Mouse (Mus musculus) NIH3T3 (cell line): ENCODE measurements around the gene Srd5a3.

ENCODE experiments used
- DNase-seq: peaks from one replicate; pipeline ENCODE4 v3.0.0-alpha.2; 2012; ENCODE audit warnings: low read depth

Srd5a3 gene

GRCm38 (mm10) chr5:76153430-76153829 is 13.4 kb downstream of the Srd5a3 start:
- DNase-seq, result no peak

DNA sequence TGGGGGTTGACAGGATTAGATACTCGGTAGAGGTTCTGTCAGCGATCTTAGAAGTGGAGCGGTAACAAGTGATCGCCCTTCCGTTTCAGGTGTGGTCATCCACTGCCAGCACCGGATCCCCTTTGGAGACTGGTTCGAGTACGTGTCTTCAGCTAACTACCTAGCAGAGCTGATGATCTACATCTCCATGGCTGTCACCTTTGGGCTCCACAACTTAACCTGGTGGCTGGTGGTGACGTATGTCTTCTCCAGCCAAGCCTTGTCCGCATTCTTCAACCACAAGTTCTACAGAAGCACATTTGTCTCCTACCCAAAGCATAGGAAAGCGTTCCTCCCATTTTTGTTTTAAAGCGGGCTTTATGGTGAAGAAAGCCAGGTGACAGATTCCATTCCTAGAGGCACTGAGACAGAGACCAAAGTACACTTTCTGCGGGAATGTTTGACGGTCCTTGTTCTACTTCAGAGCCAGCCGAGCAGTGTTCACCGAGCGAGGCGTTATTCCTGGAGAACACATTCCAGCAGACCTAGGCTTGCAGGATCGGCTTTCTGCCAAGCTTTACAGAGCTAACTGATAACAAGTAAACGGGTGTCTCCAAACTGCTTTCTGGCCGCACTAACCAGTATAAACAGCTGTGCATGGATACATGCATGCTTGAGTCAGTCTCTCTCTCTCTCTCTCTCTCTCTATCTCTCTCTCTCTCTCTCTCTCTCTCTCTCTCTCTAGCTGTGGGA is 14.5 kb downstream of the Srd5a3 start:
- no peak for DNase-seq

- no peak for DNase-seq
These were observed 19.5 kb downstream of the Srd5a3 start for GRCm38 (mm10) chr5:76159555-76159954.

DNA sequence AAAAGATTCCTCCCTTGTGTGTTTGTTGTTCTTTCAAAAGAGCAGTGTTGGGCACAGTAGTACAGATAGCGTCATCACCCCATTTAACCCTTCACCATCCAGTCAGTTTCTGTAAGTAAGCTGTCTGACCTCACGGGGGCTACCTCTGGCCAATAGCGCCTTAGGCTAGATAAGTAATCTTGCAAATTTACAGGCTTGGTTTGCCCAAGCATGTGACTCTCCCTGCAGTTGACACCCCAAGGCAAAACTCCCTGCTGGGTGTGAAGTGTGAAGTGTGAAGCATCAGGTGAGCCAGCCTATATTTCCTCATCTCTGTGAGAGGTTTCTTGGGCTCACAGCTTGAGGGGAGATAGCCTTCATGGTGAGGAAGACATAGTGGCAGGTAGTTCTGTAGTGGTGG is 20.0 kb downstream of the Srd5a3 start:
- no peak for DNase-seq

DNA sequence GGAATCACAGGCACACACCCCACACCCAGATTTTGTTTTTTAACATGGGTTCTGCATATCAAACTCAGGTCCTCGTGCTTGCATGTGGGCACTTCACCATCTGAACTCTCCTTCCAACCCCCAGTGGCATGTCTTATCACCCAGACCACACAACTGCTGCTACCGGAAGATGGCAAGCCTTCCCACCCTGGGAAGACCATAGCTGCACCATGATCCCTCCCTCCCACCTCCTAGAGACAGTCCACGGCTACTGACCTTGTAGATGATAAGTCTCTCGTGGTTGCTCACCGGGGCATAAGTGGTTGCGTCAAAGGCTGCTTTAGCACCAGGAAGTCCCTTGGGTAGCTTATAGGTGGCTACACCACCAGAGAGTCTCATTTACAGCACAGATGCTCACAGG is 21.4 kb downstream of the Srd5a3 start:
- no peak for DNase-seq

DNA sequence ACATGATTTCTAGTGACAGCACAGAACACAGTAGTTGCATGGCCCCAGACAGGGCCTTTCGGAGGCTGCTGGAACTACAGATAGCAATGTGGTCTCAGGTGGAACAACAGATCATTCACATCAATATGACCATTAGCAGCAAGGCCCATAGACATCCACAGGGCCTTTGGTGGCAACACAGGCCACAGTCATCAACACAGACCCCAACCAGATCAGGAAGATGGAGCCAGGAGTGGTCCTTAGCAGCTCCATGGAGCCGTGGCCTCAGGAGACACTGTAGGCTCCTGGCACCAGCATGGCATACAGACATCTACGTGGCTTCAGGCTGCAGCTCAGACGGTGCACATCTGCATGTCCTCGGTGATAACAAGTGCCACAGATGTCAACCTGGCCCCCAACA is 22.9 kb downstream of the Srd5a3 start:
- no peak for DNase-seq

DNA sequence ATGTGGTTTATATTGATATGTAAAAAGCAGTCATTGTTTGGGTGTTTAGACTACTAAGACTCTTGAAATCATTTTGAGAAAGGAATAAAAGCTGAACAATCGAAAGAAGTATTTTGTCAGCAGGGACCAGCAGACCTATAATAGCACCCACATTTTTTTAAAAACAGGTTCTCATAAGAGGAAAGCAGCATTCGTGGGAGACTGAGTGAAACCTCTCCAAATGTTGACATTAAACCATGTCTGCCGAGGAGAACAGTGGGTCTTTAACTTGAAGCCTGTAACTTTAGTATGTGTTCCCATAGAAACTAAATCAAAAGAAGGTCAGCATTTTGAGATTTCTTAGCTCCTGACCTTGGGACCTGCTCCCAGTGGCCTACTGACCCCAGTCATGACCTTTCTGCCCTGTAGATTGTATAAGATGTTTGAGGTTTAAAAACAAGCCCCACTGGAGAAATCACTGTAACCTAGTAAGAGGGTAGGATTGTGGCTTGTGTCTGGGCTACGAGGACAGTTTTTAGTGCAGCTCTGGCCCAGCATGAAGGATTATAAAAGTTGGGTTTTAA is 23.8 kb downstream of the Srd5a3 start:
- DNase-seq, result no peak

GRCm38 (mm10) chr5:76164827-76165226 is 24.8 kb downstream of the Srd5a3 start:
- no peak for DNase-seq

DNA sequence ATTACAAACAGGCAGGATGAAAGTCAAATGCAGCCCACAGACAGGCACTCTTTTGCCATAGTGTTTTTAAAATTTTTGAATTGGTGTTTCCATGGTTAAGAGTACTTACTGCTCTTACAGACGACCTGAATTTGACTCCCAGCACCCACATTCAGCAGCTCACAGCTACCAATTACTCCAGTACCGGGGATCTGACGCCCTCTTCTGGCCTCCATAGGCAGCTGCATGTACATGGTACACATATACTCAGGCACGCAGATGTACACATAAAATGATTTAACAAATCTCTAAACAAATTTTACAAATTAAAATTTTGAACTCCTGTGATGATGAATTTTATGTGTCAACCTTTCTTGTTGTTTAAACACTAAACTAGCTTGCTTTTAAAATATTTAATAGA is 30.5 kb downstream of the Srd5a3 start:
- no peak for DNase-seq

GRCm38 (mm10) chr5:76171039-76171438 is 31.0 kb downstream of the Srd5a3 start:
- no peak for DNase-seq

DNA sequence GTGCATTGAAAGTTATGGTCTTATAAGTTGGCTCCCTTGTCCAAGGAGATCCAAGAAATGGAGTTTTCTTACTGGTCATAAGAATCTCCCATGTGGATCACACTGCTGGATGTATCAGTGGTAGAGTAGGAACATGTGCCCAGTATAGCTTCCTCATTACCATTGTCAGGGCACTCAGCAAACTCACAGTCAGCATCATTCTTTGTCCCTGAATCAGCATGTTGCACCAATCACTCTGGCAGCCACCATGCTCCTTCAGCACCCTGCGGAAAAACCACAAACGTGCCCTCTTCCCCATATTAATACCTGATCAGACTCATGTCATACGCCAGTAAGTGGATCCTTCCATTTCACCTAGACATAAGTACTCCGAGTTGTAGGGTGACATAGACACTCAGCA is 35.0 kb downstream of the Srd5a3 start:
- peak; percentile 19 for DNase-seq

DNA sequence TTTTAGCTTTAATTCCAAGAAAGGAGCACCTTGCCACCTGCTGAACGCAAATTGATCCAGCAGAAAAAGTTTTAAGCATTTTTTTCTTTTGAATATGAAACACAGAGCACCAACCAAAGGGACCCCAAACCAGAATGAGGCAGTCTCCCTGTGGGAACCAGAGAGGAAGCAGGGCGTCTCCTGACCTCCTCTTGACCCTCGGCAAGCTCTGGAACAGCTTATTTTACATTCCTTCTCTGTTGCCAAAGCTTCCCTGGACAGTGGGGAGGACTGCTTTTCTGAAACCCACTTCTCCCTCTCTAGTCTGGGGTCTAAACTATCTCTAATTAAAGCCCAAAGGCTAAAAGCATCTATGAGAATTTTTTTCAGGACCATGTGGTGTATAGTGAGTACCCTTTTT is 36.3 kb downstream of the Srd5a3 start:
- DNase-seq, result no peak

- DNase-seq, result no peak
These were observed 36.8 kb downstream of the Srd5a3 start for GRCm38 (mm10) chr5:76176841-76177240.

DNA sequence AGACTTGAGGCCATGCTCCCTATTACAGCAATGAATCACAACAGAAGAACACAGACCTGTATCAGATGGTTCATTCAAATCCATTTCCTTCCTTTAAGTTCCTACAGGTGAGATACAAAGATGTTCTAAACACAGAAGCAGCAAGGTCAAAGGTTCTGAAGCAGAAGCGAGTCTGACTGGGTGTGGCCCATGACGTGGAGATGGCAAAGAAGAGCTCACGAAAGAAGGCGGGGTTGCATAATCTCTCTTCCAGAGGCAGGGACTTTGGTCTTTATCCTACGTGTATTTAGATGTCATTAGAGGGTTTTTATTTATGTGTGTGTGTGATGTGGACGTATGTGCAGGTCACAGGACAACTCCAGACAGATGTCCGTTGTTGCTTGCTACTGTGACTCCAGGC is 37.6 kb downstream of the Srd5a3 start:
- no peak for DNase-seq

GRCm38 (mm10) chr5:76179171-76179570 is 39.1 kb downstream of the Srd5a3 start:
- DNase-seq, result no peak

- no peak for DNase-seq
These were observed 39.7 kb downstream of the Srd5a3 start for GRCm38 (mm10) chr5:76179791-76180190.

GRCm38 (mm10) chr5:76182326-76182725 is 42.3 kb downstream of the Srd5a3 start:
- DNase-seq, result peak; percentile 30

DNA sequence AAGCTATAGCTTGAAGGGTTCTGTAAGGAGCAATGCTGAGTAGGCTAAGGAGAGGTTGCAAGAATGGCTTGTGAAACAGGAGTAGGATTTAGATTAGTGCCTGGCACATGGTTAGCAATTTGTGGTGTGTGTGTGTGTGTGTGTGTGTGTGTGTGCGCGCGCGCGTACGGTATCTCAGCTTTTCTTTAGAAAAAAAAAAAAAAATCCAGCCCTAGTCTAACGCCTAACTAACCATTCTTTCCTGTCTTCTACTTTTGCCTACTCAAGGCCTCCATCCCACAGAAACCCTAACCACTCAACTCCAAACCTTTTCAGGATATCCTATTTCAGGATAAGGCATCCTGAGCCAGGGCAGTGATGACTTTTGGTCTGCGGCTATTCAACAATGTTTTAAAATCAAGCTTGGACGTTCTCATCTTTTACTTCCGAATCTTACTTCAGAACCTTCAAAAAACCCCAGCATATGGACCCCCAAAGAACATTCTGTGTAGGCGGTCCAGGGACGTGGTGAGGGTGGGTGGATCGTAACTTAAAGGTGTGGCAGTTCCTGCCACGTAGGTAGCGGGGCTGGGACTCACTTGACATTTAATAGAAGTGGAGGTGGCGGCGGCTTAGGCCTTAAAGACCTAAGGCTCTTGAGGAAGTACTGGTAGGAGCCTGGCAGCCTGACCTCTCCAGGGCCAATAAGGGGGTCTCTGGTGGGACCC is 43.1 kb downstream of the Srd5a3 start:
- DNase-seq, result no peak

- peak; percentile 95 for DNase-seq
These were observed 43.7 kb downstream of the Srd5a3 start, which contains the start of gene Tmem165 for GRCm38 (mm10) chr5:76183750-76184261. Tmem165 (plus strand) TSS chr5:76183880.

- peak; percentile 80 for DNase-seq
These were observed 44.4 kb downstream of the Srd5a3 start for GRCm38 (mm10) chr5:76184286-76185080.

- no peak for DNase-seq
These were observed 47.8 kb downstream of the Srd5a3 start for GRCm38 (mm10) chr5:76187885-76188284.

DNA sequence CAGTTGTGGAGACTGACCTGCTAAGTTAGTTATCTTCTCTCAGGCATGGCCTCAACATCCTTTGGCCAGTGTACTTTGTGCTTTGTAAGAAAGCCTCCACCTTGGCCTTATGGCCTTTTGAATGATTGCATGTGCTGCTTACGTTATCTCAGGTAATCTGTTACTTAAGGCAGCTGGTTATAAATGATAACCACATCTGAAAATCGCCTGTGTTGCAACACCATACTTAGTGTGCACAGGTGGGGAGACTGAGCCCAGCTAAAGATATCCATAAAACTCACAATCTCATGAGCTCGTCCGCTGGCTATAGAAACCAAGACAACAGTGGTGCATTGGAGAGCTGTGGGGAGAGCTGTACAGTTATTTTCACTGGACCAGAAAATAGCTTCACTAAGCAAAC is 50.5 kb downstream of the Srd5a3 start:
- DNase-seq, result no peak
